Mouse (Mus musculus): ENCODE measurements at regions not wholly inside any gene's neighbourhood (a gene's known extent, or its start where the extent isn't known, plus 50 kb on each side); places are given as distances from the start of the nearest gene placed in this dataset.

- DNase-seq (ENCODE audit: low read depth, low spot score), result no peak
Measured at GRCm38 (mm10) chr3:116197966-116198365, 55.3 kb downstream of the Gpr88 start.

- DNase-seq (ENCODE audit: low read depth, low spot score), result no peak
Measured at GRCm38 (mm10) chr3:116194701-116195100, 58.6 kb downstream of the Gpr88 start.

GRCm38 (mm10) chr3:116191261-116191660 lies 61.8 kb upstream of the Vcam1 start:
- no peak for DNase-seq (ENCODE audit: low read depth, low spot score)

GRCm38 (mm10) chr3:116190727-116191126 lies 61.2 kb upstream of the Vcam1 start:
- peak; percentile 41 for DNase-seq (ENCODE audit: low read depth, low spot score)

- DNase-seq (ENCODE audit: low read depth, low spot score), result no peak
Measured at GRCm38 (mm10) chr3:116189363-116190100, 60.0 kb upstream of the Vcam1 start.

GRCm38 (mm10) chr3:116185206-116185605 lies 55.7 kb upstream of the Vcam1 start:
- DNase-seq (ENCODE audit: low read depth, low spot score), result no peak

GRCm38 (mm10) chr3:116184443-116184842 lies 55.0 kb upstream of the Vcam1 start:
- no peak for DNase-seq (ENCODE audit: low read depth, low spot score)

GRCm38 (mm10) chr3:116180341-116180885 lies 50.9 kb upstream of the Vcam1 start:
- no peak for DNase-seq (ENCODE audit: low read depth, low spot score)

Measured in brain, adult 2 months (tissue).